Mouse (Mus musculus): ENCODE measurements around the gene Arhgap10. TPM values are rescaled to one million over a fixed set of nuclear protein-coding genes. Genes with fewer than 3 reads are reported as not detected.

Arhgap10 gene
- total and polyA plus RNA-seq, 3 experiments: 2.7 to 5.9 (median 4.8) TPM

- TF ChIP-seq MYC (IDR thresholded peaks at IDR 0.05; ENCODE audit: low read depth, low read length) (no peak), ZC3H11A (IDR thresholded peaks at IDR 0.05; ENCODE audit: low read depth, low read length) (no peak), USF2 (conservative IDR thresholded peaks at IDR 0.05; ENCODE audit: low read depth, low read length) (no peak), MEF2A (IDR thresholded peaks at IDR 0.05; ENCODE audit: borderline replicate concordance, low read depth, low read length) (no peak), E2F4 (IDR thresholded peaks at IDR 0.05; ENCODE audit: insufficient replicate concordance, low read depth, low read length) (no peak), JUND (conservative IDR thresholded peaks at IDR 0.05; ENCODE audit: low read depth, low read length) (no peak), MAZ (IDR thresholded peaks at IDR 0.05; ENCODE audit: low read depth, low read length) (no peak), CHD2 (IDR thresholded peaks at IDR 0.05; ENCODE audit: low read length) (no peak), JUN (IDR thresholded peaks at IDR 0.05; ENCODE audit: insufficient read depth, low read depth, low read length) (no peak), UBTF (IDR thresholded peaks at IDR 0.05; ENCODE audit: low read depth, low read length) (no peak), POLR2AphosphoS2 (IDR thresholded peaks at IDR 0.05; ENCODE audit: low read depth, low read length) (no peak), ZKSCAN1 (IDR thresholded peaks at IDR 0.05; ENCODE audit: borderline replicate concordance, low read depth, low read length) (no peak), KAT2A (IDR thresholded peaks at IDR 0.05; ENCODE audit: insufficient replicate concordance, low read length) (no peak), NELFE (IDR thresholded peaks at IDR 0.05; ENCODE audit: low read depth, low read length) (no peak), POLR2A (IDR thresholded peaks at IDR 0.05; ENCODE audit: low read depth, low read length) (no peak)
- H3K79me2 ChIP-seq (replicated peaks; ENCODE audit: control insufficient read depth, extremely low read depth, insufficient read depth, poor library complexity, severe bottlenecking): 0 out of 2 replicates have a peak, but pooled peaks cover 2% of the 10 kb centered on the region
- in situ Hi-C loops (cut with MboI; ENCODE audit: low pct_ligation_motif_present, low pct_unique_long_range_greater_than_20kb, low sequenced_read_pairs): no loop called here
- H3K36me3 ChIP-seq (replicated peaks in 1 of 2; ENCODE audit: control insufficient read depth in 1 of 2, insufficient read depth in 1 of 2, low read length in 1 of 2): no peaks in the 10 kb centered on the region
- H3K9me3 ChIP-seq (replicated peaks; ENCODE audit: low read length): no peaks in the 10 kb centered on the region
- no peak overlapping the region for H3K9ac ChIP-seq (ENCODE audit: insufficient read depth, low read depth)
- DNase-seq (ENCODE audit: extremely low read depth): no peak
- no peak overlapping the region for H3K4me2 ChIP-seq (ENCODE audit: insufficient read depth, low read depth, poor library complexity, severe bottlenecking)
- H3K4me3 ChIP-seq (replicated peaks in 1 of 3; ENCODE audit: low read depth in 2 of 3, low read length in 2 of 3, poor library complexity in 1 of 3): no peak overlapping the region
- no peak overlapping the region for H3K27ac ChIP-seq (ENCODE audit: insufficient read depth, low read depth)
- H3K27me3 ChIP-seq (replicated peaks): no peaks in the 10 kb centered on the region
- peaks cover 11 to 24% of the 10 kb centered on the region in 2 experiments for H3K4me1 ChIP-seq (ENCODE audit: control insufficient read depth in 1 of 2, insufficient read depth in 2 of 2)
- dilution Hi-C loops (cut with MboI; ENCODE audit: extremely low pct_ligation_motif_present, extremely low pct_unique_long_range_greater_than_20kb, low sequenced_read_pairs): no loop called here
These were observed 10.2 kb downstream of the Arhgap10 start for GRCm38 (mm10) chr8:77507510-77508035.

DNA sequence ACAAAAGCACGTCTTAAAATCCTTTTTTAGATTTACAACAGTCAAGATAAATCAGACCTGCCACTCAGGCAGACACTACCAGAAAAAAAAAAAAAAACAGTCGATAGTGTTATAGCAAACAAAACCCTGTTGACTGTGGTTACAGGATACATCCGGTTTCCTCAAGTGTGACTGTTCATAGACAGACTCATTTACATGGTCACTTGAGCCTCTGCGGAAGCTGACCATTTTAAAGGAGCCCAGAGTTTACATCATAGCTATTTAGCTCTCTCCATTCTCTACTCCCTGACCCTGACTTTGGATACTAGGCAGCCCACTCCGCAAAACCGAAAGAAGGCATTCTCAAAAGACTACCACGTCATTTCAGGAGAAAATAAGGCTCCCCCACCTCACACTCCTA is 11.2 kb downstream of the Arhgap10 start:
- in situ Hi-C loops (cut with MboI; ENCODE audit: low pct_ligation_motif_present, low pct_unique_long_range_greater_than_20kb, low sequenced_read_pairs): no loop called here
- Histone ChIP-seq H3K4me1 (ENCODE audit: control insufficient read depth in 1 of 2, insufficient read depth in 2 of 2) (peaks cover 13 to 28% of the 10 kb centered on the region in 2 experiments), H3K9ac (ENCODE audit: insufficient read depth, low read depth) (no peak overlapping the region), H3K27ac (ENCODE audit: insufficient read depth, low read depth) (no peak overlapping the region), H3K4me2 (ENCODE audit: insufficient read depth, low read depth, poor library complexity, severe bottlenecking) (no peak overlapping the region), H3K79me2 (replicated peaks; ENCODE audit: control insufficient read depth, extremely low read depth, insufficient read depth, poor library complexity, severe bottlenecking) (no peaks in the 10 kb centered on the region), H3K36me3 (replicated peaks in 1 of 2; ENCODE audit: control insufficient read depth in 1 of 2, insufficient read depth in 1 of 2, low read length in 1 of 2) (no peaks in the 10 kb centered on the region), H3K4me3 (replicated peaks in 1 of 3; ENCODE audit: low read depth in 2 of 3, low read length in 2 of 3, poor library complexity in 1 of 3) (no peak overlapping the region), H3K9me3 (replicated peaks; ENCODE audit: low read length) (no peaks in the 10 kb centered on the region), H3K27me3 (replicated peaks) (no peaks in the 10 kb centered on the region)
- DNase-seq (ENCODE audit: extremely low read depth): no peak
- dilution Hi-C loops (cut with MboI; ENCODE audit: extremely low pct_ligation_motif_present, extremely low pct_unique_long_range_greater_than_20kb, low sequenced_read_pairs): no loop called here
- no peak for TF ChIP-seq ETS1 (conservative IDR thresholded peaks at IDR 0.05; ENCODE audit: low read depth, low read length)
- TF ChIP-seq MAZ (IDR thresholded peaks at IDR 0.05; ENCODE audit: low read depth, low read length): no peak
- no peak for TF ChIP-seq MAX (IDR thresholded peaks at IDR 0.05; ENCODE audit: low read length)
- TF ChIP-seq USF1 (IDR thresholded peaks at IDR 0.05; ENCODE audit: low read depth, low read length): no peak
- no peak for TF ChIP-seq MYC (IDR thresholded peaks at IDR 0.05; ENCODE audit: low read depth, low read length)
- no peak for TF ChIP-seq POLR2AphosphoS2 (IDR thresholded peaks at IDR 0.05; ENCODE audit: low read depth, low read length)
- TF ChIP-seq UBTF (IDR thresholded peaks at IDR 0.05; ENCODE audit: low read depth, low read length): no peak
- no peak for TF ChIP-seq BHLHE40 (IDR thresholded peaks at IDR 0.05; ENCODE audit: low read depth, low read length)
- TF ChIP-seq TBP (conservative IDR thresholded peaks at IDR 0.05; ENCODE audit: low read depth, low read length): no peak

Data from CH12.LX (cell line).